Mouse (Mus musculus) small intestine, adult 10 weeks (tissue): ENCODE results near the gene Ptpre. TPM values are rescaled to one million over a fixed set of nuclear protein-coding genes. Genes with fewer than 3 reads are reported as not detected.

Experiments
- polyA plus RNA-seq: library from polyadenylated mRNA; stranded (reverse); fragments of 350-450 nt; fragmentation: Illumina TruSeq; extraction: RNeasy Lipid Tissue Mini Kit (QIAGEN cat#74804); gene quantifications from one replicate; pipeline ENCODE4 v1.2.3, GENCODE M21; 2014; ENCODE audit warnings: low replicate concordance

Ptpre gene
- 6.3 TPM for polyA plus RNA-seq

DNA sequence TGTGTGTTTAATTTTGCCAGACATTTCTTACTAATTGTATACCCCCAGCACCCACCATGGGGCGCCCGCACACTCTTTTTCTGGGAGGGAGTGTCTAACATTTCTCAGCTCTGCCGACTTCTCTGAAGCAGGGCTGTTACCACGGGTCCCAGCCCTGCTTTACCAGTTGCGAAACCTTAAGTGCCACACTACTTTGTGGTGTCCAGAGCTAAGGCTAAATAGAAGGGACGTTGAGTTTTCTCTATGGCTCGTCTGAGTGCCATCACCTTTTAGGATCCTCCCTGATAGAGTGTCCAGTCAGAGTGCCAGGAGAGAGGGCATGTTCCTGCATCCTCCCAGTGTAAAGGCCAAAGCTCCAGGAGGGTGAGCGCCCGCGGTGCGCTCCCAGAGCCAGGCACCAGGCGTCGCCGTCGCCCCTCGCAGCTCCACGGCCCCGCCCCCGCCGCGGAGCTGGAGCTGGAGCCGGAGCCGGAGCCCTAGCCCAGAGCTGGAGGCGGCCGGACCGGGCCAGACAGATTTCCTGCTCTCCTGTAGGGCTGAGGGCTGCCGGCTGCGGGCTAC, at the start of gene Ptpre:
Gene Ptpre (plus strand): TSS at position 141 of the 561 bp plus-strand sequence.

GRCm38 (mm10) chr7:135528515-135528914, 8.8 kb upstream of the Ptpre start, which contains the start of gene Clrn3:
Gene Clrn3, minus strand, starts transcription at chr7:135528654.

GRCm38 (mm10) chr7:135715642-135716444, 178.6 kb downstream of the Ptpre start, which contains the start of gene Mki67:
Gene Mki67, minus strand, starts transcription at chr7:135716361.

Other genes with a start within 250 kb of the Ptpre start
- gene Foxi2, start 127.2 kb upstream of the Ptpre start, polyA plus RNA-seq: not detected
- 194 TPM for gene Clrn3, start 8.8 kb upstream of the Ptpre start, polyA plus RNA-seq
- 48.6 TPM for gene Mki67, start 178.9 kb downstream of the Ptpre start, polyA plus RNA-seq